Mouse (Mus musculus) stomach, embryonic 14.5 days (tissue): ENCODE measurements at regions not wholly inside any gene's neighbourhood (a gene's known extent, or its start where the extent isn't known, plus 50 kb on each side); places are given as distances from the start of the nearest gene placed in this dataset.

Experiments
- ATAC-seq: fragments of 200-750 bp; cut with Nextera tagmentation; 2 replicates; pipeline ENCODE4 v1.8.0; 2017; ENCODE audit warnings: low read depth, moderate TSS enrichment; ENCODE audit not compliant: insufficient number of reproducible peaks, insufficient read depth, low FRiP score
- H3K27ac ChIP-seq: fragments of 300-500 bp; sonication (generic); 2 replicates; pipeline ENCODE4 v1.5.1; 2014; ENCODE audit warnings: mild to moderate bottlenecking, low read length, moderate library complexity, mixed read lengths
- H3K27me3 ChIP-seq: fragments of 300-500 bp; sonication (generic); 2 replicates; pipeline ENCODE4 v1.6.1; 2014; ENCODE audit warnings: low read length, control low read depth, mixed read lengths; ENCODE audit not compliant: control insufficient read depth, insufficient read depth
- H3K36me3 ChIP-seq: fragments of 300-500 bp; sonication (generic); 2 replicates; pipeline ENCODE4 v1.6.1; 2014; ENCODE audit warnings: mild to moderate bottlenecking, control low read depth, low read length, moderate library complexity, mixed read lengths; ENCODE audit not compliant: control insufficient read depth, insufficient read depth
- H3K4me1 ChIP-seq: fragments of 300-500 bp; sonication (generic); 2 replicates; pipeline ENCODE4 v1.6.1; 2014; ENCODE audit warnings: low read length, control low read depth, mixed read lengths; ENCODE audit not compliant: control insufficient read depth, insufficient read depth
- H3K4me2 ChIP-seq: fragments of 300-500 bp; sonication (generic); replicated peaks from 2 replicates; pipeline ENCODE4 v1.6.1; 2014; ENCODE audit warnings: low read depth, low read length, control low read depth
- H3K4me3 ChIP-seq: fragments of 300-500 bp; sonication (generic); 2 replicates; pipeline ENCODE4 v1.5.1; 2014; ENCODE audit warnings: low read depth, low read length, control low read depth
- H3K9ac ChIP-seq: fragments of 300-500 bp; sonication (generic); replicated peaks from 2 replicates; pipeline ENCODE4 v1.6.1; 2014; ENCODE audit warnings: low read depth, mild to moderate bottlenecking, control low read depth, low read length, moderate library complexity, mixed read lengths
- H3K9me3 ChIP-seq: fragments of 300-500 bp; sonication (generic); 2 replicates; pipeline ENCODE4 v1.6.1; 2016; ENCODE audit warnings: low read depth, low read length, control low read depth; ENCODE audit not compliant: control insufficient read depth
- WGBS: fragments of 180-500 bp; shearing (Covaris S2); extraction: QIAGEN DNeasy Blood & Tissue Kit; methylation state at CpG from one replicate; pipeline ENCODE4 v1.1.7; 2014; 5-methylcytosine and 5-hydroxymethylcytosine counted together

DNA sequence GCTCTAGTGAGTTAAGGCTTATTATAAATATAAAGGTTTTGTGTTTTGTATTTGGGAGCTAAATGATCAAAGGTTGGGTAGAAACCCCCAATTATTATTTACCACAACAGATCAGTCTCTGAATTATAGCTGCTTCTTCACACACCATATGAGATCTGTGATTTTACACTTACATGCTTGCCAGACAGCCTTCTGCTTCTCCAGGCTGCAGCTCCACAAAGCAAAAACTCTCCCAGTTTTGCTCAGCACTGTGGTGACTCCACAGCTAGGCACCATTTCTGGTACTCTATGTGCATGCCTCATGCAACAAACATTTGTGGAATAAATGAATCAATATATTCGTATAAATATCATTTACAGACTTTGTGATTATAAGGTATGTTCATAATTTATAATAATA, 199.4 kb upstream of the Gm10306 start:
- no peak for ATAC-seq
- H3K4me3 ChIP-seq, result no peak overlapping the region
- H3K4me1 ChIP-seq, result no peaks in the 10 kb centered on the region
- H3K9me3 ChIP-seq, result no peaks in the 10 kb centered on the region
- WGBS, result 76% methylated on average over 1 of the region's 1 CpGs
- no peak overlapping the region for H3K4me2 ChIP-seq
- H3K27me3 ChIP-seq, result no peaks in the 10 kb centered on the region
- no peaks in the 10 kb centered on the region for H3K36me3 ChIP-seq
- H3K9ac ChIP-seq, result no peak overlapping the region
- H3K27ac ChIP-seq, result no peak overlapping the region

DNA sequence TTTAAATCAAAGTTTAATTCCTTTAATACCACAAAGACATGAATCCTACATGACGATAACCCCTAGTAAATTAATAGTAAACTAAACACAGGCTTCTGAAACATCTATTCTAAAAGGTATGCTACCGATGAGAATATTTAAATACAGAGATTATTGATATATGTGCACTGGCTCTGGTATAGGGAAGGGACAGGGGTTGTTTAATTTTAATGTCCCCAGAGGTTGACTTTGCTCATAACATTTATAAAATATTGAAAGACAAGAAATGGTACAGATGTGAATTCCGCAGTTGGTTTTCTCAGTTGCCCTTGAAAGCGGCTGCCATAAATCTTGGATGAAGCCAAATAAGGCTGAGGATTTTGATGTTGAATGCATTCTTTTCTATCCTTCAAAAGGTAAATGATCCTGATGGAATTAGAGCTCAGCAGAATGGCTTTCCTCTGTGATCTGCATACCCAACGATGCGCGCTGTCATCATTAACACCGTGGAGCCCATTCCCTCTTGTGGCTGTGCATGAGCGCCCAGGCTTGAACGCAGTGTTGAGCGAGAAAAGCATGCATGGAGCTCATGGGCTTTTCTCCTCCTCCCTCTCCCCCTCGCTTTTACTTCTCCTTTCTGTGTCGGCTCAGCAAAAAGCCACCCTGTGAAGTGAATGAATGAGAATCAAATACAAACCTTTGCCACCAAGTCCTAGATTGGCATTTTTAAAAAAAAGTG, 195.4 kb upstream of the Gm10306 start:
- Histone ChIP-seq H3K36me3 (no peaks in the 10 kb centered on the region), H3K27ac (no peak overlapping the region), H3K9me3 (no peaks in the 10 kb centered on the region), H3K4me2 (no peak overlapping the region), H3K9ac (no peak overlapping the region), H3K4me1 (no peaks in the 10 kb centered on the region), H3K27me3 (no peaks in the 10 kb centered on the region), H3K4me3 (no peak overlapping the region)
- no peak for ATAC-seq
- 57% methylated on average over 13 of the region's 13 CpGs for WGBS

DNA sequence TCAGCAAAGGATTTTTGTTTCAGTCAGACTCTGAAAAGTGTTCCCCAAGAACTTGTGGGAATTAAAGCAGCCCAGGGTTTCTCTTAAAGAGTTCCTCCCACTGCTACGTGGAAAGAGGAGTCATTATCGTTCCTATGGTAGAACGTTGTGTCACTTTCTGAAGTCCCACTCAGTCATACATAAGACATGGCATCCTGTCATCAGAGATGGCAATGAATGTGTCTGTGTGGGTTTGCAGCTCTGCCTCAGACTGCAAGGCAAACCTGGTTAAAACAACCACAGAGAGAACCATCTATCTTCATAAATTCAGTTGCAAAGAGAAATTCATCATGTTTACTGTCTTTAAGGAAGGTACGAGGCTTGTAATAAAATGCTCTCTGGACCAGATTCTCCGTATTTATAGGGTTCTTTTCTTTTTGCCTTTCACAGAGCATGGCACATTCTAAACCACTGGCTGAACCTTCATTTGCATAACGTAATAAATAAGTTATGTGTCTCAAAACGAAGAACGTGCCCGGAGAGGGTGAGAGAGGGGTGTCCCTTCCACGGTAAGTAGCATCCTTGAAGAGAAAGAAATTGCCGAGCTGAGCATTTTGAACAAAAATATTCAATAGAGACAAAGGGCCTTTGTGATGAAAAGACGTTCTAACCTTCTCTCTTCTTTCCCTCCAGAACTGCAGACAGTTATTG, 194.7 kb upstream of the Gm10306 start:
- no peak for ATAC-seq
- Histone ChIP-seq H3K36me3 (no peaks in the 10 kb centered on the region), H3K4me2 (no peak overlapping the region), H3K9me3 (no peaks in the 10 kb centered on the region), H3K4me3 (no peak overlapping the region), H3K27ac (no peak overlapping the region), H3K27me3 (no peaks in the 10 kb centered on the region), H3K9ac (no peak overlapping the region), H3K4me1 (no peaks in the 10 kb centered on the region)
- WGBS, result 68% methylated on average over 12 of the region's 12 CpGs

DNA sequence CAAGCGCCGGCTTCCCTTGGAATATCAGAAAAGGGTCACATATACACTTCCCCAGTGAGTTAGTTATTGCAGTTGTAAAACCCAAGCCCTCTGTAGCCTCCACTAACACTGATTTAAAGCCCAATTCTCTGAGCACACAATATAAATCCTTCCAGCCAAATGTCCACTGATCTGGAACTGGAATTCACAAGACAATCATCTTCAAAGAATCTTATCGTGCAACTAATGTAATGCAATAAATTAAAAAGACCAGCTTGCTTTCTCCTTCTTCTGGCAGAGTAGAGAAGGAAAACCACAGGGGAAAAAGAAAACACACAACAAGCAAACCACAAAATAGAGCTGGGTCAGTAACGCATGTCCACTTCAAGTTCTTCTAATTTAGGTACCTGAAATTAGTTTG, 191.0 kb upstream of the Gm10306 start:
- H3K4me2 ChIP-seq, result no peak overlapping the region
- no peaks in the 10 kb centered on the region for H3K36me3 ChIP-seq
- no peak overlapping the region for H3K27ac ChIP-seq
- no peaks in the 10 kb centered on the region for H3K4me1 ChIP-seq
- no peak overlapping the region for H3K9ac ChIP-seq
- no peaks in the 10 kb centered on the region for H3K9me3 ChIP-seq
- H3K27me3 ChIP-seq, result no peaks in the 10 kb centered on the region
- WGBS, result 79% methylated on average over 4 of the region's 4 CpGs
- H3K4me3 ChIP-seq, result no peak overlapping the region
- no peak for ATAC-seq

DNA sequence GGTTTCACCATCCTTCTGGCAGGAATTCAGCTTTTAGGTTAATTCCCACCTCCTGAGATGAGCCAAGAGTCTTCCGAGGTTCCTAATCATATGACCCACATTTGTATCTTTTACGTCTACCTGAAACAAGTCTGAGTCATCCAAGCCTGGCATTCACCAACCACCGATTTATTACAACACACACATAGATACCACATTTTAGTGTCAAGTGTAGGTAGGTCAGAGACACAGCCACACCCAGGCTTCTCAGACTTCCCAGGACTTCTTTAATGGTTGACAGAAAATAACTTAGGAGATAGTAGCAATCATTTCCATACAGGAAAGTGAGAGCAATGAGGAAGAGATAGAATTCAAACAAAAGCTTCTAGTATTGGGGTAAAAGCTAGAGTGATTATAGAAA, 189.2 kb upstream of the Gm10306 start:
- WGBS, result 78% methylated on average over 3 of the region's 3 CpGs

DNA sequence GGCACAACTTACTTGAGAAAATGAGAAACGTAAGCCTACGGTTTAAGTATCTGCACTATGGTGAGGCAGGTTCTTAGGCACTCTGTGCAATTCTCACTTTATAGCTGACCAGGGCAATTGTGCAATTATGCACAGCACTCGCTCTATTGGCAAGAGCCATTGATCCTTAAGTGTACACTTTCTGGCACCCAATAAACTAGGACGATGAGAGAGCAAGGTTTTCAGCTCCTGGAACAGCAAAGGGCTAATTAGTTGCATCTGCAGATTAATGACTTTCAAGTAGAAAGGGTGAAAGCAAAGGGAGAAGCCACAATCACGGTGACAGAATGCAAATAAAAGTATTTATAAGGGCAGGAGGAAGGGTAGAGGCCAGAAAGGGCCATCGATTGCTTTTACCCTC, 185.4 kb upstream of the Gm10306 start:
- Histone ChIP-seq H3K27ac (no peak overlapping the region), H3K27me3 (no peaks in the 10 kb centered on the region), H3K9ac (no peak overlapping the region), H3K4me2 (no peak overlapping the region), H3K4me3 (no peak overlapping the region), H3K4me1 (no peaks in the 10 kb centered on the region), H3K36me3 (no peaks in the 10 kb centered on the region), H3K9me3 (no peaks in the 10 kb centered on the region)
- ATAC-seq, result no peak
- WGBS, result 27% methylated on average over 6 of the region's 6 CpGs

More for the DNA sequence above, 189.2 kb upstream of the Gm10306 start:
- Histone ChIP-seq H3K4me1 (no peaks in the 10 kb centered on the region), H3K9me3 (no peaks in the 10 kb centered on the region), H3K27me3 (no peaks in the 10 kb centered on the region), H3K4me2 (no peak overlapping the region), H3K36me3 (no peaks in the 10 kb centered on the region), H3K27ac (no peak overlapping the region), H3K4me3 (no peak overlapping the region), H3K9ac (no peak overlapping the region)
- no peak for ATAC-seq

DNA sequence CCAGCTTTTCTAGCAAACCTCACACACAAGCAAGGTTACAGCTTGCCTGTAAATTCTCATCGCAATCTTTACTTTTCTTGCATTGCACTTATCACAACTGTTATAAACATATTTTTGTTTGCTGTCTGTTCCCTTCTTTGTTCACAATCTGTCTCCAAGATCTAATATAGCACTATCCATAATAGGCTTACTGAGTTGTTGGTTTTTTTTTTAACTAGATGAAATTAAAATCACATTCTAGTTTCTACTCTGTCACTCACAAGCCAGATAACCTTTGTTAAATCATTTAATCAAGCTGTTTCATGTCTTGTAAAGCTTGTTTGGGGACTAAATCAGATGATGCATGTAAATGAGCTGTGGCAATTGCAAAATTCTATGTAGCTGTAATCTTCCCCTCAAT, 180.1 kb upstream of the Gm10306 start:
- H3K4me2 ChIP-seq, result no peak overlapping the region
- no peak overlapping the region for H3K27ac ChIP-seq
- no peaks in the 10 kb centered on the region for H3K36me3 ChIP-seq
- WGBS, result 88% methylated on average over 1 of the region's 1 CpGs
- no peaks in the 10 kb centered on the region for H3K9me3 ChIP-seq
- no peak overlapping the region for H3K9ac ChIP-seq
- H3K4me1 ChIP-seq, result no peaks in the 10 kb centered on the region
- no peak overlapping the region for H3K4me3 ChIP-seq
- ATAC-seq, result no peak
- H3K27me3 ChIP-seq, result no peaks in the 10 kb centered on the region

DNA sequence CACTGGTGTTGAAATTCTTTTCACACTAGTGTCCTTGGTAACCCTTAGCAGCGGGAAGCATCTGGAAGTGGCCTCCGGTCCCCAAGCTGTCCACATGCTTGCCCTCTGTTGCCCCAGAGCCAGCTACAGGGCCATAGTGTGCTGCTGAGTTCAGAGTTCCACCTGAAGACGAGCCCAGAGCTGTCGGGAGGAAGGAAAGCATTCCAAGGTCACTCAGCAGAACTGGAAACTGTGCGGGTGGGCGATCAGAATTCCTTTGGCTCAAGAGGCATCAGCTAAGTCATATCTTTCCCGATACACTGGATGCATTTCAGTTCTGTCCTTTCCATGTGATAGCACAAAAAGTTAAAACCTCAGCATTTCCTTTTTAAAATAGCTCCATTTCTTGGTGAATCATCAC, 170.6 kb upstream of the Gm10306 start:
- Histone ChIP-seq H3K27ac (no peak overlapping the region), H3K36me3 (no peaks in the 10 kb centered on the region), H3K4me3 (no peak overlapping the region), H3K4me2 (no peak overlapping the region), H3K9ac (no peak overlapping the region), H3K4me1 (no peaks in the 10 kb centered on the region), H3K27me3 (no peaks in the 10 kb centered on the region), H3K9me3 (no peaks in the 10 kb centered on the region)
- ATAC-seq, result no peak
- WGBS, result 47% methylated on average over 7 of the region's 7 CpGs

DNA sequence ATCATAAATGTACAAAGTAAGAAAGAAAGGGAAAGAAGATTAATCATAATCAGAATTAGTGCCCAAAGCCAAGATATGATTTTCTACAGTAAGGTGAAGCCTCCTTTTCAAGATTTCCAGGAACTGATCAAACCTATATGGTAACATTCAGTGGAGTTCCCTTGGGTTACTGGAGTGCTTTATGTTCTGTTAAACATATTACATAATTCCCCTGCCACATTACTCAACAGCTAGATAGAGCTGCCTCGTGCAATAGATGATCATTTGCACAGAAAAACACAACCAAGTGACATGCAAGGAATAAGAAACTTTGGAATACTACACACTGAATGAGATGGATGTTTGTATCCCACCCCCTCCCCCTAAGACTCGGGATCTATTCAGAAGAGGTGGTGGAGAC, 168.0 kb upstream of the Gm10306 start:
- Histone ChIP-seq H3K4me2 (no peak overlapping the region), H3K9ac (no peak overlapping the region), H3K36me3 (no peaks in the 10 kb centered on the region), H3K27ac (no peak overlapping the region), H3K4me1 (no peaks in the 10 kb centered on the region), H3K4me3 (no peak overlapping the region), H3K27me3 (no peaks in the 10 kb centered on the region), H3K9me3 (no peaks in the 10 kb centered on the region)
- WGBS, result 49% methylated on average over 2 of the region's 2 CpGs
- ATAC-seq, result no peak
